Comparison of ENCODE assay signal across 1 mouse cellular context in the genomic region with DNA sequence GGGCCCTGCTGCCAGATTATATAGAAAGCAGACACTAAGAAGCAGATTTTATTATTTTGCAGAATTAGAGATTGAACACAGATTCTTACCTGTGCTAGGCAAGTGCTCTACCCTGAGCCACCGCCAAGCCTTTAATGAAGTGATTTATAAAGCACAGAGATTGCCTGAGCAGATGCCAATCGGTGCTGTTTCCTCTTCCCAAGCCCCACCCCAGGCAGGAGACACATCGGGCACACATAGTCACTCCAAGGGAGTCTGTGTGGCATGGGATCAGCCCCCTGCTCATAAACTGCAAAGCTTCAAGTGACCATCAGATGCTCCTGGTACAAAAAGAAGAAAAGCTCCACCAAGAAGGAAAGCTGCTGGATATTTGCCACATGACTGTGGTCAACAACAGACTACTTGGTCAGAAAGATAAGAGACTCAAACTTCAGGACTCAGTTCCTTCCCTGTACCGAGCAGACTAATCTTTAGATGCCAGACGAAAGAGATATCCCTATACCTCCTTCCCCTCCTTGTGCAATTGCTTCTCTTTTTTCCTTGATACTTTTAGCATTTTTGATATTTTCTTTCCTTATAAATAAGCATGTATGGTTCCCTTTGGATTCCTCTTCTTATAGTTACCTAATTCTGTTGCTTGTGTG.
TF ChIP-seq lines count a peak whose summit lies in the region.

No protein-coding gene starts in this region.

TF ChIP-seq in MEL, 35 proteins besides CTCF, POLR2A, EP300 and RAD21 (continued from another document):
- no peak; the same call in 1 of the 2 replicates for TF ChIP-seq USF1 (IDR thresholded peaks at IDR 0.05; ENCODE audit: low read depth, low read length)
- TF ChIP-seq JUND (IDR thresholded peaks at IDR 0.05; ENCODE audit: low read depth, low read length), result 0 out of 2 replicates have a peak, but pooled peaks have one; percentile 57
- no peak for TF ChIP-seq MXI1 (IDR thresholded peaks at IDR 0.05; ENCODE audit: low read depth, low read length)
- no peak for TF ChIP-seq ZC3H11A (IDR thresholded peaks at IDR 0.05; ENCODE audit: low read depth, low read length)
- TF ChIP-seq CHD1 (IDR thresholded peaks at IDR 0.05; ENCODE audit: low read depth, low read length), result no peak
- TF ChIP-seq NELFE (IDR thresholded peaks at IDR 0.05; ENCODE audit: low read depth, low read length), result no peak
- peak; percentile 98 for TF ChIP-seq TCF12 (IDR thresholded peaks at IDR 0.05; ENCODE audit: low read depth, low read length)
- TF ChIP-seq USF2 (IDR thresholded peaks at IDR 0.05; ENCODE audit: borderline replicate concordance in 1 of 2, insufficient read depth in 1 of 2, low read depth in 1 of 2, low read length in 2 of 2), result no peak
- 0 out of 2 replicates have a peak, but pooled peaks have one; percentile 67 for TF ChIP-seq MAZ (IDR thresholded peaks at IDR 0.05; ENCODE audit: low read depth, low read length)
- peak; percentile 99 for TF ChIP-seq GATA1 (IDR thresholded peaks at IDR 0.05; ENCODE audit: low read depth, low read length)
- TF ChIP-seq POLR2AphosphoS2 (IDR thresholded peaks at IDR 0.05; ENCODE audit: low read length), result no peak
- TF ChIP-seq GABPA (IDR thresholded peaks at IDR 0.05; ENCODE audit: low read depth, low read length), result no peak
- TF ChIP-seq CHD2 (IDR thresholded peaks at IDR 0.05; ENCODE audit: low read length), result peak; percentile 61
- peak; percentile 77 for TF ChIP-seq MAFK (IDR thresholded peaks at IDR 0.05; ENCODE audit: borderline replicate concordance, low read depth, low read length)
- TF ChIP-seq POLR2AphosphoS5 (IDR thresholded peaks at IDR 0.05; ENCODE audit: borderline replicate concordance, low read depth, low read length), result no peak
- 0 out of 2 replicates have a peak, but pooled peaks have one; percentile 29 for TF ChIP-seq ELF1 (IDR thresholded peaks at IDR 0.05; ENCODE audit: low read depth, low read length)
- TF ChIP-seq ZMIZ1 (IDR thresholded peaks at IDR 0.05; ENCODE audit: low read depth, low read length), result 0 out of 2 replicates have a peak, but pooled peaks have one; percentile 26
- peak; percentile 57 for TF ChIP-seq SIN3A (IDR thresholded peaks at IDR 0.05; ENCODE audit: low read length)
- TF ChIP-seq MEF2A (IDR thresholded peaks at IDR 0.05; ENCODE audit: extremely low read depth, insufficient replicate concordance, low read depth, low read length, poor library complexity, severe bottlenecking), result no peak
- 0 out of 2 replicates have a peak, but pooled peaks have one; percentile 30 for TF ChIP-seq HCFC1 (IDR thresholded peaks at IDR 0.05; ENCODE audit: low read depth, low read length)
- TF ChIP-seq UBTF (IDR thresholded peaks at IDR 0.05; ENCODE audit: borderline replicate concordance, insufficient read depth, low read depth, low read length), result no peak
- TF ChIP-seq ZNF384 (IDR thresholded peaks at IDR 0.05; ENCODE audit: low read depth, low read length), result no peak; the same call in 1 of the 2 replicates
- TF ChIP-seq ETS1 (IDR thresholded peaks at IDR 0.05; ENCODE audit: low read depth, low read length), result peak; percentile 81
- TF ChIP-seq MYB (IDR thresholded peaks at IDR 0.05; ENCODE audit: low read depth, low read length), result no peak
- no peak for TF ChIP-seq E2F4 (IDR thresholded peaks at IDR 0.05; ENCODE audit: borderline replicate concordance, low read depth, low read length)
- no peak for TF ChIP-seq SMC3 (IDR thresholded peaks at IDR 0.05; ENCODE audit: low read depth, low read length)
- TF ChIP-seq TAL1 (IDR thresholded peaks at IDR 0.05; ENCODE audit: low read length), result peak; percentile 96
- 0 out of 2 replicates have a peak, but pooled peaks have one; percentile 34 for TF ChIP-seq MAX (IDR thresholded peaks at IDR 0.05; ENCODE audit: low read length)
